In genomic region chr4:12277949-12278348, GRCm38 (mm10) we compare ENCODE assay signal across 21 mouse cellular contexts.
DNase-seq lines count a peak whose midpoint lies in the region; ATAC-seq lines count a peak whose summit lies in the region.
"Had no signal": no experiment of that assay in that cellular context is flagged by ENCODE, and none has a peak within 500 bp of the region (broad histone marks: within the 10 kb centered on the region; RNA-seq: fewer than 3 reads in every experiment).

No protein-coding gene starts in this region.

- no peaks in the 10 kb centered on the region for H3K36me3 ChIP-seq in heart, embryonic 13.5 days
- H3K36me3 ChIP-seq: liver, embryonic 15.5 days; midbrain, embryonic 12.5 days had no signal

- DNase-seq in heart, adult 18-20 months, result peak; percentile 19 to 43
- DNase-seq in heart, adult 8-10 months (ENCODE audit: low spot score), result no peak
- peak; percentile 1 for DNase-seq in lung, postnatal 14 days
- DNase-seq in lung, postnatal 25 days (ENCODE audit: low spot score), result no peak
- peak; percentile 2 to 13 for DNase-seq in heart, postnatal 36 days
- DNase-seq in left cerebral cortex, postnatal 10 days (ENCODE audit: extremely low spot score in 1 of 2, low spot score in 2 of 2), result no peak
- DNase-seq: adrenal gland, postnatal 14 days; cerebellum, adult 8-10 months; cerebellum, postnatal 36 days; kidney, adult 18-20 months; kidney, postnatal 4 days; left cerebral cortex, postnatal 4 days; liver; right cerebral cortex, postnatal 25 days; spleen, adult 18-20 months; thymus, postnatal 25 days had no signal

- WGBS in heart, embryonic 13.5 days, result 20% methylated on average over 3 of the region's 3 CpGs

- no peak for ATAC-seq in heart, embryonic 13.5 days (ENCODE audit: extremely low read depth, insufficient number of reproducible peaks, low FRiP score, low TSS enrichment)
- no peak for ATAC-seq in monocyte, adult 5-6 weeks (replicated peaks; ENCODE audit: insufficient number of reproducible peaks, low FRiP score, low TSS enrichment, poor library complexity, severe bottlenecking)
- ATAC-seq: forebrain, embryonic 13.5 days had no signal

- no peaks in the 10 kb centered on the region for H3K27me3 ChIP-seq in heart, embryonic 13.5 days (replicated peaks)
- H3K27me3 ChIP-seq: forebrain, embryonic 13.5 days; liver, embryonic 15.5 days; midbrain, embryonic 12.5 days had no signal

- H3K4me3 ChIP-seq in heart, embryonic 13.5 days, result no peak overlapping the region
- H3K4me3 ChIP-seq: forebrain, embryonic 13.5 days; liver, embryonic 15.5 days; midbrain, embryonic 12.5 days had no signal

- no peaks in the 10 kb centered on the region for H3K9me3 ChIP-seq in heart, embryonic 13.5 days
- H3K9me3 ChIP-seq: forebrain, embryonic 13.5 days; liver, embryonic 15.5 days; midbrain, embryonic 12.5 days had no signal

- H3K27ac ChIP-seq in heart, embryonic 13.5 days (replicated peaks), result peak overlapping the region; percentile 48; the same call in 1 of the 2 replicates
- H3K27ac ChIP-seq: forebrain, embryonic 13.5 days; liver, embryonic 15.5 days; midbrain, embryonic 12.5 days had no signal

- no peak overlapping the region for H3K4me2 ChIP-seq in heart, embryonic 13.5 days
- H3K4me2 ChIP-seq: forebrain, embryonic 13.5 days; liver, embryonic 15.5 days; midbrain, embryonic 12.5 days had no signal

- intact Hi-C loops in heart, postnatal 36 days (cut with DNase I), result no loop called here
- intact Hi-C loops in left cerebral cortex, postnatal 10 days (cut with DNase I), result no loop called here

- H3K9ac ChIP-seq in heart, embryonic 13.5 days, result no peak overlapping the region
- H3K9ac ChIP-seq: forebrain, embryonic 13.5 days; liver, embryonic 15.5 days; midbrain, embryonic 12.5 days had no signal

- H3K4me1 ChIP-seq in heart, embryonic 13.5 days, result peaks cover 26% of the 10 kb centered on the region
- H3K4me1 ChIP-seq: liver, embryonic 15.5 days had no signal

Comparison
In these comparisons a context has a peak if more than half of its experiments do, and no peak if none do; other contexts are left out.
1. DNase-seq: peak in heart, adult 18-20 months (2 of 2), lung, postnatal 14 days (single experiment) and heart, postnatal 36 days (2 of 2); none in heart, adult 8-10 months (single experiment), lung, postnatal 25 days (single experiment) and left cerebral cortex, postnatal 10 days (0 of 2).